Mouse (Mus musculus) forebrain, embryonic 16.5 days (tissue): Measurements from ENCODE around the gene Map3k14. TPM values are rescaled to one million over a fixed set of nuclear protein-coding genes. Genes with fewer than 3 reads are reported as not detected.

Experiments
- ATAC-seq: fragments of 200-750 bp; cut with Nextera tagmentation; 2 replicates; pipeline ENCODE4 v1.8.0; 2017; ENCODE audit warnings: mild to moderate bottlenecking, moderate library complexity
- H3K27ac ChIP-seq: fragments of 300-500 bp; sonication (generic); 2 replicates; pipeline ENCODE4 v1.5.1; 2014; ENCODE audit warnings: low read length, control low read depth
- H3K27me3 ChIP-seq: fragments of 300-500 bp; sonication (generic); replicated peaks from 2 replicates; pipeline ENCODE4 v1.6.1; 2014; ENCODE audit warnings: low read length; ENCODE audit not compliant: control insufficient read depth, insufficient read depth
- H3K36me3 ChIP-seq: fragments of 300-500 bp; sonication (generic); 2 replicates; pipeline ENCODE4 v1.6.1; 2014; ENCODE audit not compliant: control insufficient read depth, insufficient read depth
- H3K4me1 ChIP-seq: fragments of 300-500 bp; sonication (generic); replicated peaks from 2 replicates; pipeline ENCODE4 v1.6.1; 2014; ENCODE audit warnings: low read length; ENCODE audit not compliant: control insufficient read depth, insufficient read depth
- H3K4me2 ChIP-seq: fragments of 300-500 bp; sonication (generic); 2 replicates; pipeline ENCODE4 v1.6.1; 2014; ENCODE audit warnings: mild to moderate bottlenecking, low read length, control low read depth
- H3K4me3 ChIP-seq: fragments of 300-500 bp; sonication (generic); replicated peaks from 2 replicates; pipeline ENCODE4 v1.5.1; 2014; ENCODE audit warnings: mild to moderate bottlenecking, low read length, control low read depth
- H3K9ac ChIP-seq: fragments of 300-500 bp; sonication (generic); replicated peaks from 2 replicates; pipeline ENCODE4 v1.6.1; 2014; ENCODE audit warnings: low read depth, low read length, control low read depth
- H3K9me3 ChIP-seq: fragments of 300-500 bp; sonication (generic); 2 replicates; pipeline ENCODE4 v1.6.1; 2016; ENCODE audit warnings: low read length; ENCODE audit not compliant: control insufficient read depth
- whole genome bisulfite sequencing: fragments of 180-500 bp; shearing (Covaris S2); extraction: QIAGEN DNeasy Blood & Tissue Kit; methylation state at CpG from one replicate; pipeline ENCODE4 v1.1.7; 2014; 5-methylcytosine and 5-hydroxymethylcytosine counted together
- polyA plus RNA-seq: library from polyadenylated mRNA; unstranded; fragments of >200 nt; fragmentation: Nextera tagmentation; extraction: Ambion mirVana; gene quantifications from 2 replicates; pipeline ENCODE4 v1.2.1, GENCODE M21; 2015

Map3k14 gene
- polyA plus RNA-seq, 1 experiment from 2014 or later, result 4.8 TPM

DNA sequence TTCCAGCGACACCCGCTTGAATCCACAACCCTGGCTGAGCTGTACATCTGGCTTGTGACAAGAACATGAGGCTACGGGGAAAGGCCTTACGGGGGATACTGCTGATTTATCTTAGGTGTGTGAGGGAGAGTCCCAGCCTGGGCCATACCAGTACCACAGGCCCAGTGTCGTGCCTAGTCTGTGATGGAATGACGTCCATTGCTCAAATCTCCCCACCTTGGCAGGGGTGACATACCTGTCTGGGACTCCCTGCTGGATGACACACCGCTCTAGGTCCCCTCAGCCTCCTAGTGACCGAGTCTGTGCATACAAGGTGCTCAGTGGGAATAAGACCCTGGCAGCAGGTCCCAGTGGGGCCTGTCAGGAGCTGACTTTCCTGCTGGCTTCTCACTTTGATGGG lies 88.5 kb downstream of the Map3k14 start:
- H3K9me3 ChIP-seq, result no peaks in the 10 kb centered on the region
- H3K4me2 ChIP-seq, result no peak overlapping the region
- no peak overlapping the region for H3K27ac ChIP-seq
- H3K36me3 ChIP-seq, result no peaks in the 10 kb centered on the region
- H3K27me3 ChIP-seq, result no peaks in the 10 kb centered on the region
- H3K9ac ChIP-seq, result no peak overlapping the region
- ATAC-seq, result no peak
- WGBS, result 91% methylated on average over 8 of the region's 8 CpGs
- no peak overlapping the region for H3K4me3 ChIP-seq
- H3K4me1 ChIP-seq, result no peaks in the 10 kb centered on the region

- no peaks in the 10 kb centered on the region for H3K36me3 ChIP-seq
- no peak overlapping the region for H3K9ac ChIP-seq
- H3K4me2 ChIP-seq, result no peak overlapping the region
- H3K27ac ChIP-seq, result no peak overlapping the region
- WGBS, result 82% methylated on average over 15 of the region's 15 CpGs
- no peaks in the 10 kb centered on the region for H3K9me3 ChIP-seq
- no peak for ATAC-seq
- H3K4me1 ChIP-seq, result no peaks in the 10 kb centered on the region
- H3K27me3 ChIP-seq, result no peaks in the 10 kb centered on the region
- no peak overlapping the region for H3K4me3 ChIP-seq
Measured at GRCm38 (mm10) chr11:103177815-103178485, 89.3 kb downstream of the Map3k14 start.

GRCm38 (mm10) chr11:103177216-103177615 lies 90.1 kb downstream of the Map3k14 start:
- H3K4me3 ChIP-seq, result no peak overlapping the region
- H3K27me3 ChIP-seq, result peaks cover 4% of the 10 kb centered on the region; the same call in 1 of the 2 replicates
- no peak overlapping the region for H3K4me2 ChIP-seq
- H3K4me1 ChIP-seq, result peaks cover 1% of the 10 kb centered on the region; the same call in 1 of the 2 replicates
- no peak overlapping the region for H3K27ac ChIP-seq
- H3K9ac ChIP-seq, result no peak overlapping the region
- 74% methylated on average over 5 of the region's 5 CpGs for WGBS
- H3K36me3 ChIP-seq, result no peaks in the 10 kb centered on the region
- no peak for ATAC-seq
- no peaks in the 10 kb centered on the region for H3K9me3 ChIP-seq

GRCm38 (mm10) chr11:103176510-103176909 lies 90.8 kb downstream of the Map3k14 start:
- Histone ChIP-seq H3K4me3 (no peak overlapping the region), H3K36me3 (no peaks in the 10 kb centered on the region), H3K4me1 (peaks cover 7% of the 10 kb centered on the region), H3K27ac (no peak overlapping the region), H3K9me3 (no peaks in the 10 kb centered on the region), H3K27me3 (peaks cover 8% of the 10 kb centered on the region; the same call in 1 of the 2 replicates), H3K4me2 (no peak overlapping the region), H3K9ac (no peak overlapping the region)
- no peak for ATAC-seq
- WGBS, result 100% methylated on average over 1 of the region's 1 CpGs

- peaks cover 10% of the 10 kb centered on the region for H3K4me1 ChIP-seq
- H3K4me3 ChIP-seq, result no peak overlapping the region
- no peaks in the 10 kb centered on the region for H3K36me3 ChIP-seq
- H3K9me3 ChIP-seq, result no peaks in the 10 kb centered on the region
- no peak overlapping the region for H3K9ac ChIP-seq
- ATAC-seq, result no peak
- H3K27me3 ChIP-seq, result peaks cover 8% of the 10 kb centered on the region; the same call in 1 of the 2 replicates
- 66% methylated on average over 14 of the region's 14 CpGs for WGBS
- H3K27ac ChIP-seq, result no peak overlapping the region
- no peak overlapping the region for H3K4me2 ChIP-seq
Measured at GRCm38 (mm10) chr11:103175688-103176442, 91.4 kb downstream of the Map3k14 start.

DNA sequence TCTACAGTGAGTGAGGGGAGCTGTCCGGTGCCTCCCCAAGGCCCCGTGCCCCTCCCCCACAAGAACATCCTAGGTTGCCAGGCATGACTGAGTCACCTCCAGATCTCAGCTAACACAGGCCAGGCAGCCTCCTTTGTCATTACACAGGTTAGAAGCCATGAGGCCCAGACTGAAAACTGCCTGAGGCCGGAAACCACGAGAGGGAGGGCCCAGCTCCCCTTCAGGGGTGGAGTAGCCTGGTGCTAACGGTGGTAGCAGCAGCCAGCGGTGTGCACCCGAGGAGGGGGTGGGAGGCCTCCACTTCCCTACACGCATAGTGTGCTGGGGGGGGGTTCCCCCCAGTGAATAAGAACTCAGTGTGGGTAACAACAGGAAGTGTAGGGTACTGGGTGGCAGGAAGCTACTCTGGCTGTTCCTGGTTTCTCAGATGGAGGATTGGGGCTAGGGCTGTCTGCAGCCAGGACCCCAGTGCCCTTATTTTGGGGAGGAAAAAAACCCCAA lies 92.3 kb downstream of the Map3k14 start:
- H3K27me3 ChIP-seq, result peaks cover 8% of the 10 kb centered on the region; the same call in 1 of the 2 replicates
- H3K27ac ChIP-seq, result no peak overlapping the region
- ATAC-seq, result no peak
- H3K9ac ChIP-seq, result no peak overlapping the region
- H3K4me1 ChIP-seq, result peaks cover 14% of the 10 kb centered on the region
- H3K36me3 ChIP-seq, result no peaks in the 10 kb centered on the region
- no peaks in the 10 kb centered on the region for H3K9me3 ChIP-seq
- WGBS, result 57% methylated on average over 8 of the region's 8 CpGs
- no peak overlapping the region for H3K4me2 ChIP-seq
- H3K4me3 ChIP-seq, result no peak overlapping the region

GRCm38 (mm10) chr11:103174411-103174832 lies 92.8 kb downstream of the Map3k14 start:
- Histone ChIP-seq H3K4me2 (no peak overlapping the region), H3K27ac (no peak overlapping the region), H3K9me3 (no peaks in the 10 kb centered on the region), H3K36me3 (no peaks in the 10 kb centered on the region), H3K27me3 (peaks cover 12% of the 10 kb centered on the region; the same call in 1 of the 2 replicates), H3K4me3 (no peak overlapping the region), H3K4me1 (peaks cover 14% of the 10 kb centered on the region), H3K9ac (no peak overlapping the region)
- ATAC-seq, result no peak
- 87% methylated on average over 5 of the region's 5 CpGs for WGBS

GRCm38 (mm10) chr11:103173771-103174344 lies 93.4 kb downstream of the Map3k14 start:
- peaks cover 12% of the 10 kb centered on the region; the same call in 1 of the 2 replicates for H3K27me3 ChIP-seq
- H3K4me1 ChIP-seq, result peaks cover 17% of the 10 kb centered on the region
- H3K4me3 ChIP-seq, result no peak overlapping the region
- no peaks in the 10 kb centered on the region for H3K36me3 ChIP-seq
- H3K4me2 ChIP-seq, result no peak overlapping the region
- no peaks in the 10 kb centered on the region for H3K9me3 ChIP-seq
- no peak overlapping the region for H3K27ac ChIP-seq
- no peak for ATAC-seq
- no peak overlapping the region for H3K9ac ChIP-seq
- WGBS, result 93% methylated on average over 11 of the region's 11 CpGs
